Mouse (Mus musculus) urinary bladder, adult 2 months (tissue): ENCODE measurements around the gene Gm10376. TPM values are rescaled to one million over a fixed set of nuclear protein-coding genes. Genes with fewer than 3 reads are reported as not detected.
"Not testable (repeated sequence)": the region's sequence is repeated elsewhere in the genome, so short reads cannot be mapped to it uniquely, and the experiment has no call there.

Experiments
- DNase-seq: peaks from one replicate; pipeline ENCODE4 v3.0.0; 2022; ENCODE audit warnings: low spot score
- polyA plus RNA-seq: library from polyadenylated mRNA; depleted of rRNA; stranded (reverse); fragments of >200 nt; gene quantifications from 2 replicates; pipeline ENCODE4 v1.2.3, GENCODE M21; 2012; rRNA removed

Gene Gm10376
- not detected in 2 replicates for polyA plus RNA-seq

DNA sequence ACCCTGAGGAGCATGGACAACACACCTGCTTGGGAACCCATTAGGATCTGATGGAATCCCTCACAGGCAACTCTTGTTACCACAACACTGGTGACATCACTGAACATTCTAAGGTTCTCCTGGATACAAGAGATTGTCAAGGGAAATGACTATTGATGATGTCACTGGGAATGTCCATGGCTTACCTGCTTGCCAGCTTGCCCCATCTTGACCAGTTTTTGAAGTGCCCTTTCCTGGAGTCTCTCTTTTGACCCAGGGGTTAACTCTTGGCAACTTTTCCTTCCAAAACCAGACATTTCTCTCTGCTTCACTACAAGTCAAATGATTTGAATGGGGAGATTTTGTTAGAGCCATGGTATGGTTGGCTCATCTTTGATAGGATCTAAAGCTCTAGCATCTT is at the start of gene Gm10376:
TSS of gene Gm10376 (minus strand) at position 101 of the 400 bp plus-strand sequence.
- not testable (repeated sequence) for DNase-seq

DNA sequence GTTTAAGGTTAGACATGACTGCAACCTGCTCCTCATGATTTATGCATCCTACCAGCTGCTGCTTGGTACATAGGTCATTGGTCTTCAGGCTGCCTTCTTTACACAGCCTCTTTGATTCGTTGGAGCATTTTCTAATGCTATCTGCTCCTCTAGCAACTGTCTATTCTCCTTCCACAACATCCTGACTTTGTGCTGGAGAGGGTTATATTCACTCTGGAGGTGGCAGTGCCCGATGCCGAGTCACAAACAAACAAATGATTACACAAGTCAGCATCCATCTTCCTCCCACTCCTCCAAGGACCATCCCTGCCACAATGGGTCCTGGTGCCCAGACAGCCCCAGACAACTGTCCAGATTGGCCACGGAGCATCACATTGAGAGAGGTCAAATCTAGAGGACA is 44.8 kb upstream of the Gm10376 start:
- not testable (repeated sequence) for DNase-seq

- DNase-seq = not testable (repeated sequence)
These were observed 42.6 kb upstream of the Gm10376 start for GRCm38 (mm10) chr14:43058063-43058462.

DNA sequence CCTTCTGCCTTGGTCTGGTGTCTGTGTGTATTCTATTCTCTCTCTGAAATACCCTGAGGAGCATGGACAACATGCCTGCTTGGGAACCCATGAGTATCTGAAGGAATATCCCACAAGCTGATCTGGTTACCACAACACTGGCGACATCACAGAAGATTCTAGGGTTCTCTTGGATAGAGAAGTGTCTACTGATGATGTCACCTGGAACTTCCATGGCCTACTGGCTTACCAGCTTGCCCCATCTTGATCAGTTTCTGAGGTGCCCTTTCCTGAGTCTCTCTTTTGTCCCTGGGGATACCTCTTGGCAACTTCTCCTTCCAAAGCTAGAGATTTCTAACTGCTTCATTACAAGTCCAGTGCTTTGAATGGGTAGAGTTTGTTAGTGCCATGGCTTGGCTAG is 21.9 kb downstream of the Gm10376 start, which contains the start of gene Gm8082:
TSS of gene Gm8082 (minus strand) at position 101 of the 400 bp plus-strand sequence.
- DNase-seq = not testable (repeated sequence)

Other genes starting within 250 kb of the Gm10376 start
- not detected in 2 replicates for gene Gm3015, start 246.8 kb downstream of the Gm10376 start, polyA plus RNA-seq
- gene Gm10377, start 217.6 kb downstream of the Gm10376 start, polyA plus RNA-seq = not detected in 2 replicates
- not detected in 2 replicates for gene Gm21977, start 162.2 kb downstream of the Gm10376 start, polyA plus RNA-seq
- not detected in 2 replicates for gene Gm8082, start 22.0 kb downstream of the Gm10376 start, polyA plus RNA-seq
- not detected in 2 replicates for gene Gm8094, start 61.0 kb upstream of the Gm10376 start, polyA plus RNA-seq
- gene Gm8104, start 85.0 kb upstream of the Gm10376 start, polyA plus RNA-seq = not detected in 2 replicates
- not detected in 2 replicates for gene Gm7233, start 164.2 kb upstream of the Gm10376 start, polyA plus RNA-seq
- not detected in 2 replicates for gene Gm8122, start 219.7 kb upstream of the Gm10376 start, polyA plus RNA-seq
- gene Gm8126, start 243.0 kb upstream of the Gm10376 start, polyA plus RNA-seq = not detected in 2 replicates